Mouse (Mus musculus): ENCODE data around the gene Tjap1.

The Tjap1 gene

DNA sequence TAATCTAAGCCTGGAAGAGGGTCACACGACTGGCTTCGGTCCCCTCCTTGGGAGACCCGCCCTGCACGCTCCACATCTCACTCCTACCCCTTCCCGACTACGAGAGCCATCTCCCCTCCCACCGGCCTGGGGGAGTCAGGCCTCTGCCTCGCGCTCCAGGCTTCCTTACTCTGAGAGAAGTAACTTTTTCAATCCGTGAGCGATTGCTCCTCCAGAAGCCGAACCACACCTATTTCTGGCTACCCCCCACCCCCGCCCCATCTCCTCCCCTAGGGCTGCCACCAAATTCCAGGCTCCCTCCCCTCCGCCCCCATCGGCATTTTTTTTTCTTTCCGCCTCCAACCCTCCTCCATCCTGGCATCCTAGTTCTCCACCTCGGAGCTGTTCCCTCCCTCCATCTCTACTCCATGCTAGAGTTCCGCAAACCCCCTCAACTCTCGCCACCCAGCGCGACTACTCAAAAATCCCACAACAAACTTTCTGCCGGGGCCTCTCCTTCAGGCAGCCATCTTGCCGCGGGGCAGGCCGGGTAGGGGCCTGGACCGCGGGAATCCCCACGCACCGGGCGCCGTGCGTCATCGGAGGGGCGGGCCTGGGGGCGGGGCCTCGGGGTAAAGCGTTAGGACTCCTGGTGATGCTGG, at the start of gene Tjap1:
TSS of gene Tjap1 (minus strand) at position 544 of the 641 bp plus-strand sequence.
- DNase-seq (ENCODE audit: low read depth): peak; percentile 57

DNA sequence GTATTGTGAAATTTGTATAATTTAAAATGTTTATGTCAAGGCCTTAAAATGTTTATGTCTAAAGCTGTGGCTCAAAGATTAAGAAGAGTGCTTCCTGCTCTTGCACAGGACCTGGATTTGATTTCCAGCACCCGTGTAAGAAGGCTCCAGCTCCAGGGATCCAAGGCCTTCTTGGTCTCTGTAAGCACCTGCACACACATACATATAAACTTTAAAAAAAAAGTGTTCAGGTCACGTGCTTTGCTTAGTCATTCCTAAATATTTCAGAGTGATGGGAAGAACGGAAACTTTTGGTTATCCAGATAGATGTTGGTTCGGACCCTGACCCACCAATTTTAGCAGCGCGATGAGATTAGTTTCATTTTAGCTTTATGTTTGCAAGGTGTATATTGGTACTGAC, 45.9 kb upstream of the Tjap1 start:
- no peak for DNase-seq (ENCODE audit: low read depth)

DNA sequence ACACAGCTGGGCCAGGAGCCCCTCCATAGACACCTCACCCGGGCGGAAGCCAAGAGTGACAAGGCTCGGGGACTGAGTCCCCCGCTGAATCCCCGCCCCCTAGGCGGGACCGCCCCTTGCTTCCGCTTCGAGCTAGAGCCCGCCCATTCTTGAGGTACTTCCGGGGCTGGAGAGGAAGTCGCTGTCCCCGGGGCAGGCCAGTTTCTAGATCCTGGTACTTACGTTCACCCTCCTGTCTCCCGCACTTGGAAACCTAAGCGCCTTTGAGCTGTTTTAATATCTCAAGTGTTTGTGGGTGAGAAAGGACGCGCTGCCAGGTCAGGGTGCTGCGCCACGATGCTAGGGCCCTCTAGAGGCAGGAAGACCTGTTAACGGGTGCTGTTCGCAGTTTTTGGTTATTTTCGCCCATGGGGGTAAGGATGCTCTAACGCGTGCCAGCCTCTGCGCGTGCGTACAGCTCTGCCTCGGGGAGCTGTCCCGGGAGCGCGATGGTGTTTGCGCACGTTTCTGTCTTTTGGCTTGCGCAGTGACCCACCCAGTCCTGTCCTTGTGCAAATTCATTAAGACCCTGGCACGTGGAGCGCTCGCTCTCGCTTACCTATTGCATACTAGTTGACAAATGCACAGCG, 45.2 kb upstream of the Tjap1 start, which contains the start of gene Abcc10:
TSS of gene Abcc10 (minus strand) at position 447 of the 629 bp plus-strand sequence.
- DNase-seq (ENCODE audit: low read depth): peak; percentile 77

- DNase-seq (ENCODE audit: low read depth): no peak
Observed at GRCm38 (mm10) chr17:46327413-46327905, 44.6 kb upstream of the Tjap1 start.

DNA sequence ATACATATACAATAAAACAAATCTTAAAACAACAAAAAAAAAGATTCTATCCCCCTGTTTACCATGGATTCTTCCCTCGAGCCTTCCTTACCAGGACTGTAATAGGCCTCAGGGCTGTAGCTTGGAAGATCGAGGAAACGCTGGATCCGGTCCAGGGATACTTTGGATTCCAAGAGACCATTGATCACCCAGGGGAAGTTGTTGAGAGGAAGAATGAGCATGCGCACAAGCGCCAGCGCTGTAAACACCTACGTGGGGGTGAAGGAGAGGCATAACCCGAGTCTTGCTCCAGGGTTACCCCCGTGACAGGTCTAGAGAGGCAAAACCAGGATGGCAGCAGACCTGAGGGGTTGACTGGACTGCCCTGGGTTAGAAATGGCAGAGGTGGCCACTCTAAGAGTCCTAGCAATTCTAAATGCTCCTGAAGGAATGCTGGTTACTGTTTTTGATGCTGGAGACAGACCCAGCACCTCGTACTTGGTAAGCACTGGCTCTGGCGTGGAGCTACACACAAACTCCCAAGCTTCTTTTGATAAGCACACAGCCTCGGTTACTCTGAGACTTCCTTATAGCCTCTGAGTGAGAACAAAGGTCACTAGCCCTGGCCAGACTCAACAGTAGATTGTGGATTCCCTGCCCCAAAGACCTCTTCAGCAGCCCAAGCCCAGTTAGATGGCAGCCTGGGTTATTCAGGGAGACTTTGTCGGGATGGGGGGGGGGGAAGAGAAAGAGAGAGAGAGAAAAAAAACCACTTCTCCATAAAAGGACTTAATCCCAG, 39.4 kb upstream of the Tjap1 start:
- no peak for DNase-seq (ENCODE audit: low read depth)

- DNase-seq (ENCODE audit: low read depth): no peak
Observed at GRCm38 (mm10) chr17:46320492-46320891, 37.7 kb upstream of the Tjap1 start.

DNA sequence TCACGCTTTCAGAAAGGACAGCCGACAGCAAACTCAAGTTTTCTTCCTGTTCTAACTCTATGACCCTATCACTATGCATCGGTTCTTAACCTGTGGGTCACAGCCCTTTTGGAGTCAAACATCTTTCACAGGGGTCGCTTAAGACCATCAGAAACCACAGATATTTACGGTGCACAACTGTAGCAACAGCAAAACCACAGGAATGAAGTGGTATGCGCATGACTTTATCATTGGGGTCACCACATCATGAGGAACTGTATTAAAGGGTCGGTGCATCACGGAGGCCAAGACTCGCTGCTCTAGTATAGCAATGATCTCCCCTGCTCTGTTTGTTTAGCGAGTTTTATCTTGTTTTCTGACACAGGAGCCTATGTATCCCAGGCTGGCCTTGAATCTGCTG, 33.0 kb upstream of the Tjap1 start:
- DNase-seq (ENCODE audit: low read depth): no peak

DNA sequence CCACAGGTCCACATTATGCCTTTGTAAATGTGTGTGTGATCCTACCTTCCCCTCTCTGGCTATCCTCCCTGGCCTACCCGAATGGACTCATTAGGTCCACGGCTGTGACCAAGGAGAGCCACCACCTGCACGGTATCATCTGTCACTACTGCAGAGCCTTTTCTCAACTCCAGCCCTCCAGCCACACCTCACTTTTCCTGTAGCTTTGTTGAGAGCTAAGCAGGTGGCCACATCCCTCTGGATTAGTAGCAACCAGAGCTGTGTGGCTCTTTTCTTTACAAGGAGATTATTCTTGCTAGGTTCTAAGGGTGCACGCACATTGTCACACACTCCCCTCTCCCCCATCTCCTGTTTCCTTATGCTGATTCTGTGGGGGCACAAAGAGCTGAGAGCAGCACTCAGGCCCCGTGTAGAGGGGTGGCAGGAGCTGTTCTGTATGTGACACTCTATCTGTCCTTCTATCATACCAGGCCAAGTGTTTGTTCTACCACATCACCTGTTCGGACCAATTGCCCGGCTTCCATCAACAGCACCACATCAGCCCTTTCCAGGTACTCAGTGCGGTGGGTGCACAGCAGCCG, 30.4 kb upstream of the Tjap1 start:
- no peak for DNase-seq (ENCODE audit: low read depth)

DNA sequence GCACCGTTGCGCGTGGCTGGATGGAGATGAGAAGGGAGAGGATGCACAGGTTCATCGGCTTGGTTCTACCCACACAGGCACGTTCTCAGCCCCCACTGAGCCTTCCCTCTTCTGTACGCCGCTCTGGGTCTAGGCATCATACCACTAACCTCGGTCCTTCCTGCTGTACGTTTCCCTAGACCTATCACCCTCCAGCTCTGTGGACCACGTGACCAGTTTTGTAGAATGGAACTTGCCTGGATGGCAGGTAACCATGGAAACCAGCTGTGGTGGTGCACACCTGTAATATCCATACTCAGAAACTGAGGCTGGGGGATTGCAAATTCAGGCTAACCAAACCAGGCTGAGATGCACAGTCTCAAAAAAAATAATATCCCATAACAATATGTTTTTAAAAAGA, 27.7 kb upstream of the Tjap1 start:
- DNase-seq (ENCODE audit: low read depth): no peak

DNA sequence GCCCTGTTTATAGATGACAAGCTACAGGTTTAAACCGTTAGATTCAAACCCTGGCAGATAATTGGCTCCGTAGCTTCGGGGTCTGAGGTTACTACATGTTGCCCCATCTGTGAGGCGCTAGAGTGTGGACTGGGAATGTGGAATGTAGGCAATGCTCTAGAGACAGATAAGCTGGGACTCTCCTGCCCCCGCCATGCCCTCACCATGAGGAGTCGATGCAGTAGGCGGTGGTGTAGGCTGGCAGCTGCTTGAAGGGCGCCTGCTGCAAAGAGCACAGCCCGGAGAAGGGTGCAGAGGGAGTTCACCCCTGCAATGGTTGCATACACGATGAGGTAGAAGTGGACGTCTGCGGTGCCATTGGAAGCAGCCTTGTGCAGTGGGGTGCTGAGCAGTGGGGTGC, 27.0 kb upstream of the Tjap1 start:
- DNase-seq (ENCODE audit: low read depth): no peak

- no peak for DNase-seq (ENCODE audit: low read depth)
Observed at GRCm38 (mm10) chr17:46306956-46307355, 24.1 kb upstream of the Tjap1 start.

- no peak for DNase-seq (ENCODE audit: low read depth)
Observed at GRCm38 (mm10) chr17:46304184-46304583, 21.4 kb upstream of the Tjap1 start.

GRCm38 (mm10) chr17:46301892-46302291, 19.1 kb upstream of the Tjap1 start:
- DNase-seq (ENCODE audit: low read depth): no peak

DNA sequence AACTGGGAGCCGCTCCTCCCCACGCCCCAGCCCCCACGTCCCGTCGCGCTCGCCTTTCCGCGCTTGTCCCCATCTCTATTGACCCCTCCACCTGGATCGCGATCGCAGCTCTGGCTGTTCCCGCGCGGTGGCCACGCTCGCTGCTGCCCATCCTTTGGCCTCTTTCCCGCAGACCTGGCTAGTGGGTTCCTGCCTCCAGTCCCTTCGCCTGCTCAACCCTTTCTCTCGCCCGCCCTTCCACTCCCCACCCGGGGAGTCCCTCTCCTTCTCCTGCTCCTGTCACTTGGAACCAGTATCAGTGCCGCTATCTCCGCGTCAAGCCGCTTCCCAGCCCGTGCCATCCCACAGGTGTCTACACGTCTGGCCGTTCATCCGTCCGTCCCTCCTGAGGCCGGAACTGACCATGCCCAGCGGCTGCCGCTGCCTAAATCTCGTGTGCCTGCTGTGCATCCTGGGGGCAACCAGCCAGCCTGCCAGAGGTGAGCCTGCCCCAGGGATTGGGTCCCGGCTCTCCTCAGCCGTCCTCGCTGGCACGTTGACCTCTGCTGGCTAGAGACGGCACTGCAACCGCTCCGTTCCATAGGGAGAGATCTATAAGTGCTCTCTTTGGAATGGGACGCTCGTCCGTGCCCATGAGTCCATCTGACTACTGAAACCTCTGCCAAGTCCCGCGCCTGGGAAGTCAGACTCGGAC, 15.5 kb upstream of the Tjap1 start:
- DNase-seq (ENCODE audit: low read depth): no peak

GRCm38 (mm10) chr17:46297364-46298219, 14.8 kb upstream of the Tjap1 start, which contains the start of gene Dlk2:
Gene Dlk2 (plus strand): TSS chr17:46297421.
- no peak for DNase-seq (ENCODE audit: low read depth)

GRCm38 (mm10) chr17:46297028-46297363, 14.2 kb upstream of the Tjap1 start:
- no peak for DNase-seq (ENCODE audit: low read depth)

- DNase-seq (ENCODE audit: low read depth): no peak
Observed at GRCm38 (mm10) chr17:46296601-46297000, 13.8 kb upstream of the Tjap1 start.

DNA sequence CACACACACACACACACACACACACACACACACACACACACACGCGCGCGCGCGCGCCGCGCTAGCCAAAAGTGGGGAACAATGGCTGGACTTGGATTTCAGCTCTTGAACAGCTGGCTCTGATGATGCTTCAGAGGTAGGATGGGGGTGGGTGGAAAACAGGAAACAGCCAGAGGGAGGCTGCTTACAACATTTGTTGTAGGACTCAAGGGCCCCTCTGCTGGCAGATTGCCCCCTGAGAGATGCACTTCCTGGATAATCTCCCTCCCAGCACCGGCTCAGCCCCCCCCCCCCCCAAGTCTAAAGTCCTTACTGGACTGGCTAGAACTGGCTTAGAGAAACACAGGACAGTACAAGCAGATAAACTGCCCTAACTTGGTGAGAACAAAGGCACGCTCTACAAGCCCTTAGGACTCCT, 4.9 kb upstream of the Tjap1 start:
- DNase-seq (ENCODE audit: low read depth): no peak

DNA sequence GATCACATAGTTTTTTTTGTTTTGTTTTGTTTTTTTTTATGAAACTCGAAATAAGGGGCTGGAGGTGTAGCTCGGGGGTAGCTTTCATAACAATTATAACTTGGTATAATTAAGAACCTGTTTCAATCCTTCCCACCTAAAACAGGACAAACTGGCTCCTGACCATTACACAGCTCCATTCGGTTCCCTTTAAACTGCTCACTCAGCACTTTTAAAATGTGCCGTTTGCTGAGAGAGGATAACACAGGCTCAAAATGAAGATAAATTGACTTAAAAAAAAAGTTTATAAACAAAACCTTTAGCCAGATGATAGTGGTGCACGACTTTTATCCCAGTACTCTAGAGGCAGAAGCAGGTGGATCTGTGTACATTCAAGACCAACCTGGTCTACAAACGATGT, 2.6 kb upstream of the Tjap1 start:
- no peak for DNase-seq (ENCODE audit: low read depth)

GRCm38 (mm10) chr17:46284653-46285052, 1.8 kb upstream of the Tjap1 start:
- no peak for DNase-seq (ENCODE audit: low read depth)

DNA sequence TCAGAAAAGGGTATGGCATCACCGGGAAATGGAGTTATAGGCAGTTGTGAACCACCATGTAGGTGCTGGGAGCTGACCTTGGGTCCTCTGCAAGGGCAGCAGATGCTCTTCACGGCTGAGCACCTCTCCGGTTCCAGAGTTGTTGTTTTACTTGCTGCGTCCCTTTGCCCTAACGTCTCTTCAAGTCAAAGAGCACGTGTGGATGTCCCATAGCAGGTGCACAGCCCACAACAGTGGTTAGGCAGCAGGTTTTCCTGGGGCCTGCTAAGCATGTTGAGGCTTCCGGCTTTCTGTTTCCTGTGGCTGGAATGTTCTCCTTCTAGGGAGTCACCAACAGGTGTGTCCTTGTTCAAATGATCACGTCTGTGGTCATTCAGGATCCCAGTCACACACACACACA, 1.1 kb upstream of the Tjap1 start:
- no peak for DNase-seq (ENCODE audit: low read depth)

Measured in fibroblast of lung, adult 2 months (primary cell).